Mouse (Mus musculus) olfactory bulb, adult 2 months (tissue): ENCODE results near the gene Ksr2.

ENCODE experiments used
- CTCF ChIP-seq: fragments of 200-500 bp; IDR thresholded peaks from 2 replicates; pipeline ENCODE4 v1.5.1; 2012; ENCODE audit warnings: low read depth, mild to moderate bottlenecking, low read length, moderate library complexity; ENCODE audit not compliant: insufficient read depth
- POLR2A ChIP-seq: fragments of 200-500 bp; IDR thresholded peaks from 2 replicates; pipeline ENCODE4 v1.6.1; 2012; ENCODE audit warnings: mild to moderate bottlenecking, low read depth, low read length, moderate library complexity; ENCODE audit not compliant: insufficient read depth

GRCm38 (mm10) chr5:117749353-117749752 is 335.6 kb downstream of the Ksr2 start:
- no peak for TF ChIP-seq POLR2A
- TF ChIP-seq CTCF, result no peak
